Mouse (Mus musculus): ENCODE data around the gene Ostf1.

The Ostf1 gene

GRCm38 (mm10) chr19:18653058-18653457, 21.4 kb upstream of the Ostf1 start:
- no peaks in the 10 kb centered on the region for H3K36me3 ChIP-seq (ENCODE audit: control insufficient read depth, insufficient read depth, low read length, poor library complexity, severe bottlenecking)
- no peaks in the 10 kb centered on the region for H3K27me3 ChIP-seq (ENCODE audit: control insufficient read depth, insufficient read depth, low read length, poor library complexity, severe bottlenecking)
- DNase-seq (ENCODE audit: low read depth, low spot score) = no peak

GRCm38 (mm10) chr19:18652592-18652991, 21.0 kb upstream of the Ostf1 start:
- DNase-seq (ENCODE audit: low read depth, low spot score) = no peak

GRCm38 (mm10) chr19:18650473-18650872, 18.9 kb upstream of the Ostf1 start:
- DNase-seq (ENCODE audit: low read depth, low spot score) = no peak
- Histone ChIP-seq H3K36me3 (ENCODE audit: control insufficient read depth, insufficient read depth, low read length, poor library complexity, severe bottlenecking) (no peaks in the 10 kb centered on the region), H3K27me3 (ENCODE audit: control insufficient read depth, insufficient read depth, low read length, poor library complexity, severe bottlenecking) (no peaks in the 10 kb centered on the region)

More at GRCm38 (mm10) chr19:18652592-18652991, 21.0 kb upstream of the Ostf1 start:
- Histone ChIP-seq H3K36me3 (ENCODE audit: control insufficient read depth, insufficient read depth, low read length, poor library complexity, severe bottlenecking) (no peaks in the 10 kb centered on the region), H3K27me3 (ENCODE audit: control insufficient read depth, insufficient read depth, low read length, poor library complexity, severe bottlenecking) (no peaks in the 10 kb centered on the region)

- H3K36me3 ChIP-seq (ENCODE audit: control insufficient read depth, insufficient read depth, low read length, poor library complexity, severe bottlenecking) = no peaks in the 10 kb centered on the region
- H3K27me3 ChIP-seq (ENCODE audit: control insufficient read depth, insufficient read depth, low read length, poor library complexity, severe bottlenecking) = no peaks in the 10 kb centered on the region
- no peak for DNase-seq (ENCODE audit: low read depth, low spot score)
Measured at GRCm38 (mm10) chr19:18649955-18650354, 18.3 kb upstream of the Ostf1 start.

- no peaks in the 10 kb centered on the region for H3K27me3 ChIP-seq (ENCODE audit: control insufficient read depth, insufficient read depth, low read length, poor library complexity, severe bottlenecking)
- DNase-seq (ENCODE audit: low read depth, low spot score) = no peak
- no peaks in the 10 kb centered on the region for H3K36me3 ChIP-seq (ENCODE audit: control insufficient read depth, insufficient read depth, low read length, poor library complexity, severe bottlenecking)
Measured at GRCm38 (mm10) chr19:18648558-18648945, 16.9 kb upstream of the Ostf1 start.

GRCm38 (mm10) chr19:18647775-18648557, 16.3 kb upstream of the Ostf1 start:
- Histone ChIP-seq H3K27me3 (ENCODE audit: control insufficient read depth, insufficient read depth, low read length, poor library complexity, severe bottlenecking) (no peaks in the 10 kb centered on the region), H3K36me3 (ENCODE audit: control insufficient read depth, insufficient read depth, low read length, poor library complexity, severe bottlenecking) (no peaks in the 10 kb centered on the region)
- DNase-seq (ENCODE audit: low read depth, low spot score) = no peak

- no peaks in the 10 kb centered on the region for H3K36me3 ChIP-seq (ENCODE audit: control insufficient read depth, insufficient read depth, low read length, poor library complexity, severe bottlenecking)
- DNase-seq (ENCODE audit: low read depth, low spot score) = peak; percentile 52
- no peaks in the 10 kb centered on the region for H3K27me3 ChIP-seq (ENCODE audit: control insufficient read depth, insufficient read depth, low read length, poor library complexity, severe bottlenecking)
Measured at GRCm38 (mm10) chr19:18646853-18647420, 15.3 kb upstream of the Ostf1 start.

GRCm38 (mm10) chr19:18646397-18646796, 14.8 kb upstream of the Ostf1 start:
- H3K36me3 ChIP-seq (ENCODE audit: control insufficient read depth, insufficient read depth, low read length, poor library complexity, severe bottlenecking) = no peaks in the 10 kb centered on the region
- DNase-seq (ENCODE audit: low read depth, low spot score) = no peak
- H3K27me3 ChIP-seq (ENCODE audit: control insufficient read depth, insufficient read depth, low read length, poor library complexity, severe bottlenecking) = no peaks in the 10 kb centered on the region

GRCm38 (mm10) chr19:18644084-18644483, 12.5 kb upstream of the Ostf1 start:
- Histone ChIP-seq H3K36me3 (ENCODE audit: control insufficient read depth, insufficient read depth, low read length, poor library complexity, severe bottlenecking) (no peaks in the 10 kb centered on the region), H3K27me3 (ENCODE audit: control insufficient read depth, insufficient read depth, low read length, poor library complexity, severe bottlenecking) (no peaks in the 10 kb centered on the region)
- no peak for DNase-seq (ENCODE audit: low read depth, low spot score)

- Histone ChIP-seq H3K27me3 (ENCODE audit: control insufficient read depth, insufficient read depth, low read length, poor library complexity, severe bottlenecking) (no peaks in the 10 kb centered on the region), H3K36me3 (ENCODE audit: control insufficient read depth, insufficient read depth, low read length, poor library complexity, severe bottlenecking) (no peaks in the 10 kb centered on the region)
- no peak for DNase-seq (ENCODE audit: low read depth, low spot score)
Measured at GRCm38 (mm10) chr19:18643411-18643810, 11.8 kb upstream of the Ostf1 start.

GRCm38 (mm10) chr19:18641001-18641400, 9.4 kb upstream of the Ostf1 start:
- no peak for DNase-seq (ENCODE audit: low read depth, low spot score)
- Histone ChIP-seq H3K27me3 (ENCODE audit: control insufficient read depth, insufficient read depth, low read length, poor library complexity, severe bottlenecking) (no peaks in the 10 kb centered on the region), H3K36me3 (ENCODE audit: control insufficient read depth, insufficient read depth, low read length, poor library complexity, severe bottlenecking) (no peaks in the 10 kb centered on the region)

GRCm38 (mm10) chr19:18639552-18639951, 7.9 kb upstream of the Ostf1 start:
- no peaks in the 10 kb centered on the region for H3K36me3 ChIP-seq (ENCODE audit: control insufficient read depth, insufficient read depth, low read length, poor library complexity, severe bottlenecking)
- H3K27me3 ChIP-seq (ENCODE audit: control insufficient read depth, insufficient read depth, low read length, poor library complexity, severe bottlenecking) = no peaks in the 10 kb centered on the region
- DNase-seq (ENCODE audit: low read depth, low spot score) = peak; percentile 49

- no peaks in the 10 kb centered on the region for H3K27me3 ChIP-seq (ENCODE audit: control insufficient read depth, insufficient read depth, low read length, poor library complexity, severe bottlenecking)
- H3K36me3 ChIP-seq (ENCODE audit: control insufficient read depth, insufficient read depth, low read length, poor library complexity, severe bottlenecking) = no peaks in the 10 kb centered on the region
- peak; percentile 50 for DNase-seq (ENCODE audit: low read depth, low spot score)
Measured at GRCm38 (mm10) chr19:18638949-18639348, 7.3 kb upstream of the Ostf1 start.

- no peak for DNase-seq (ENCODE audit: low read depth, low spot score)
- H3K36me3 ChIP-seq (ENCODE audit: control insufficient read depth, insufficient read depth, low read length, poor library complexity, severe bottlenecking) = no peaks in the 10 kb centered on the region
- no peaks in the 10 kb centered on the region for H3K27me3 ChIP-seq (ENCODE audit: control insufficient read depth, insufficient read depth, low read length, poor library complexity, severe bottlenecking)
Measured at GRCm38 (mm10) chr19:18637954-18638353, 6.3 kb upstream of the Ostf1 start.

GRCm38 (mm10) chr19:18632231-18633185, 885 bp upstream of the Ostf1 start:
- Histone ChIP-seq H3K36me3 (ENCODE audit: control insufficient read depth, insufficient read depth, low read length, poor library complexity, severe bottlenecking) (no peaks in the 10 kb centered on the region), H3K27me3 (ENCODE audit: control insufficient read depth, insufficient read depth, low read length, poor library complexity, severe bottlenecking) (no peaks in the 10 kb centered on the region)
- DNase-seq (ENCODE audit: low read depth, low spot score) = peak; percentile 36
